Mouse (Mus musculus) megakaryocyte progenitor cell, adult 5-6 weeks (primary cell): ENCODE measurements around the gene Tmsb10. TPM values are rescaled to one million over a fixed set of nuclear protein-coding genes. Genes with fewer than 3 reads are reported as not detected.

Experiments
- ATAC-seq: replicated peaks from 2 replicates; pipeline ENCODE4 v1.8.0; 2016; ENCODE audit warnings: mild to moderate bottlenecking, moderate TSS enrichment, inconsistent platforms; ENCODE audit not compliant: poor library complexity
- total RNA-seq, 2 experiments: library from RNA; stranded (forward) in 1 of 2; stranded (reverse) in 1 of 2; fragments of 157-497, 149-512 nt in 1 of 2; fragments of 200-1000 nt in 1 of 2; gene quantifications; 2 replicates each; pipeline versions ENCODE4 v1.2.3 to v1.2.4; 2015 to 2017

Gene Tmsb10
- total RNA-seq, 2 experiments from 2014 or later, result 351 to 582 TPM

DNA sequence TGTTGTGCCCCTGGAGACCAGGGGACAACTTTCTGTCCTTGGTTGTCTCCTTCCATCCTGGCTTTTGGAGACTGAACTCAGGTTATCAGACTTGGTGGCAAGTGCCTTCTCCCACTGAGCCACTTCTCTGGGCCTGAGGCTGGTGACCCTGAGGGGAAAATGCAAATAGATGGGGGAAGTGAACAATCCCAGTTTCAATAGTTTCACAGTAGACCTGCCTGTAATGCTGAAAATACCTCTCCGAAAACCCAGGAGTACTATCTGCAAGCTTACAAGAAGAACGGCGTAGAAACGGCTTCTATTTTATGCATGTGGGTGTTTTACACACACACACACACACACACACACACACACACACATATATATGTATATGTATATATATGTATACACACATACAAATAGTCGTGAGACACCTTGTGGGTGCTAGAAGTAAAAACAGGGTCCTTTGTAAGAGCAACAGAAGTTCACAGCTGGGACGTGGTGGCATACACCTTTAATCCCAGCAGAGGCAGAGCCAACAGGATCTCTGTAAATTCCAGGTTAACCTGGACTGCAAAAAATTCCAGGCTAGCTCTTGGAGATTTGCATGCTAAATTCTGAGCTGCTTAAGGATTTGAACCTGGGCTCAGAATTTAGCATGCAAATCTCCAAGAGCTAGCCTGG lies 44.3 kb downstream of the Tmsb10 start:
- no peak for ATAC-seq

DNA sequence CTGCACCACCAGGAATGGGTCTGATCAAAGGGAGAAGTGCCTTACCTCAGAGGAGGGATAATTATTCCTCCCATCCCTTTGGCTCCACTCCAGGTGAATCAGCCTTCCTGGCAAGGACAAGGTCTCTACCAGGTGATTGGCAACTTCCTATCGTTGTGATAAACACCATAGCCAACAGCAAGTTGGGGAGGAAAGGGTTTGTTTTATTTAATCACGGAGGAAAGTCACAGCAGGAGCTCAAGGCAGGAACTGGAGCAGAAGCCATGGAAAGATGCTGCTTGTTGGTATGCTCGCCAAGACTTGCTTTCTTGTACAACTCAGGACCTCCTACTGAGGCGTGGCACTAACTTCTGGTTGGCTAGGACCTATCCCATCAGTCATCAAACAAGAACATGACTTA lies 47.3 kb downstream of the Tmsb10 start:
- ATAC-seq, result no peak

Other genes starting within 250 kb of the Tmsb10 start
- gene Tcf7l1, start 169.5 kb downstream of the Tmsb10 start, total RNA-seq (2015), result 0.37 and 0.52 TPM in 2 replicates
- gene Tcf7l1, start 169.5 kb downstream of the Tmsb10 start, total RNA-seq (2017), result not detected in 2 replicates
- 60.0 and 63.8 TPM in 2 replicates for gene Kcmf1, start 58.8 kb downstream of the Tmsb10 start, total RNA-seq (2015)
- gene Kcmf1, start 58.8 kb downstream of the Tmsb10 start, total RNA-seq (2017), result 105 and 113 TPM in 2 replicates